Mouse (Mus musculus) cortical plate, adult 2 months (tissue): ENCODE data around the gene Crb3.

Experiments
- CTCF ChIP-seq: fragments of 200-500 bp; IDR thresholded peaks from 2 replicates; pipeline ENCODE4 v1.5.1; 2011; ENCODE audit warnings: mild to moderate bottlenecking, control low read depth, low read length; ENCODE audit not compliant: insufficient read depth; ENCODE audit errors: extremely low read depth
- POLR2A ChIP-seq: fragments of 200-500 bp; IDR thresholded peaks from 2 replicates; pipeline ENCODE4 v1.6.1; 2011; ENCODE audit warnings: mild to moderate bottlenecking, low read length, control low read depth; ENCODE audit not compliant: insufficient read depth; ENCODE audit errors: extremely low read depth

DNA sequence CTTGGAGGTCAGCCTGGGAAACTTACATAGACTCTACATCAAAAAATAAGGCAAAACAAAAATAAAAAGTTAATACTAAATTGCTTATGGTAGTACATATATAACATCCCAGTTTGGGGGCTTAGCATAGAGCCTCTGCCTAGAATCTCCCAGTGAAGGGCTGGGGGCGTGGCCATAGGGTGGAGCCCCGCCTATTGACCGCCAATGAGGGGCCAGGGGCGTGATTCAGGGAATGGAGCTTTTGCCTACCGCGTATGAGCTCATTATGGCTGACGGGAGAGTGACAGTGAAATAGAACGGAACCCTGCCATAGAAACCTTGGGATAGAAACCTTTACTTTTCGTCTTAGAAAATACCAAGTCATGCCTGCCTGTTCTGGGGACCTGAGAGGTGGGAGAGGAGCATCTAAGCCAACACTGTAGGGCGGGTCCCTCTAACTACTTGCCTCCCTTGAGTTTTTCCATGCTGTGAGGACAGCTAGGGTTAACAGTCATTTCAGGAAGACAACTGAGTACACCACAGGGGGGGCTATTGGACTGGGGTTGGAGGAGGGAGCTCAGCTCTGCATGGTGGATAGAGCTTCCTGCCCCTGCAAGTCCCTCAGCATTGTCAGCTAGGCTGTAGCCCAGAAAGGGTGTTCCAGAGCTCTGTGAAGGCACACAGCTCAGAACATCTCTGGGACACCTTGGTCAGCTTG, 40.9 kb downstream of the Crb3 start:
- TF ChIP-seq CTCF, result no peak
- TF ChIP-seq POLR2A, result no peak
